Mouse (Mus musculus): ENCODE measurements at regions not wholly inside any gene's neighbourhood (a gene's known extent, or its start where the extent isn't known, plus 50 kb on each side); places are given as distances from the start of the nearest gene placed in this dataset.

DNA sequence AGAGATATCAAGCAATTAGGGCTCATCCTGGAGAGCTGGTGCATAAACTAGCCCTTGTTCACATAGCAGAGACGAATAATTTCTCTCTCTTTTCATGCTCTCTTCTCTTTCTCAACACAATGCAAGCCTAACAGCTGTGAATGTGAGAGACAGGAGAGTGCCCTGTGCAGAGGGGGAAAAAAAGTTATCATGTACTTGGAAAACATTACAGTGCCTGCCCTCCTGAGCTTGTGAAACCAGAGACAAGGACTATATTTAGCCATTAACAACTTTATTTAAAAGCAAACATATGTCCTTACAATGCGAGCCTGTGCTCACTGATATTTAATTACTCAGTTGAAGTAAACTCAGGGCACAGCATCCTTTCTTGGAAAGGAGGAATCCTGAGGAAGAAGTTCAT is 543.8 kb upstream of the Tenm3 start:
- Histone ChIP-seq H3K27ac (ENCODE audit: low read depth, low read length) (no peak overlapping the region), H3K36me3 (ENCODE audit: insufficient read depth, low read length) (no peaks in the 10 kb centered on the region), H3K9ac (replicated peaks; ENCODE audit: low read length, poor library complexity, severe bottlenecking) (no peak overlapping the region), H3K4me3 (ENCODE audit: low read depth, low read length) (no peak overlapping the region), H3K27me3 (ENCODE audit: insufficient read depth, low read length) (no peaks in the 10 kb centered on the region), H3K9me3 (ENCODE audit: low read length) (no peaks in the 10 kb centered on the region), H3K4me2 (ENCODE audit: low read depth, low read length, poor library complexity, severe bottlenecking) (no peak overlapping the region), H3K4me1 (ENCODE audit: insufficient read depth, low read length) (no peaks in the 10 kb centered on the region)
- ATAC-seq (ENCODE audit: low FRiP score) (no peak), DNase-seq (ENCODE audit: low spot score) (no peak)
- no peak for TF ChIP-seq CTCF (IDR thresholded peaks at IDR 0.05)
- 59% methylated on average over 2 of the region's 2 CpGs for WGBS

DNA sequence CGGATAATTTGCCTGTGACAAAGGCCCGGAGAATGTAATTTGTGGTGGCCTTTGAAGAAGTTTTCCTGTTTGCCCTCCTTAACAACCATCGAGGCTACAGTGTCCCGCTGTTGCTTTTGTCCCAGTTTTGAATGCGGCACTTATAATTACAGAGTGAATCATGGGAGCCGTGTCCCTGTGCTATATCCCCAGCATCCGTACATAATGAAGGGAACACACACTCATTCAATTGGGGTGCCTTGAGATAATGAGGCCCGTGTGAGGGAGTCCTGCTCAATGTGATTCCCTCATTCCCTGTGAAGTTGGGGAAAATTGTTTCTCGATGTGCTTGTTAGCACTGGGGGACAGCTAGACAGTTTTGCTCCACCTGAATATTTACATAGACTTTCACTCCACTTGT is 528.9 kb upstream of the Tenm3 start:
- no peak overlapping the region for H3K27ac ChIP-seq (ENCODE audit: low read depth, low read length)
- H3K9ac ChIP-seq (replicated peaks; ENCODE audit: low read length, poor library complexity, severe bottlenecking), result no peak overlapping the region
- TF ChIP-seq CTCF (IDR thresholded peaks at IDR 0.05), result no peak
- ATAC-seq (ENCODE audit: low FRiP score), result no peak
- no peaks in the 10 kb centered on the region for H3K36me3 ChIP-seq (ENCODE audit: insufficient read depth, low read length)
- H3K9me3 ChIP-seq (ENCODE audit: low read length), result no peaks in the 10 kb centered on the region
- no peaks in the 10 kb centered on the region for H3K27me3 ChIP-seq (ENCODE audit: insufficient read depth, low read length)
- no peak for DNase-seq (ENCODE audit: low spot score)
- WGBS, result 61% methylated on average over 9 of the region's 9 CpGs
- no peaks in the 10 kb centered on the region for H3K4me1 ChIP-seq (ENCODE audit: insufficient read depth, low read length)
- H3K4me2 ChIP-seq (ENCODE audit: low read depth, low read length, poor library complexity, severe bottlenecking), result 0 out of 2 replicates have a peak overlapping the region, but pooled peaks have one; percentile 5
- no peak overlapping the region for H3K4me3 ChIP-seq (ENCODE audit: low read depth, low read length)

DNA sequence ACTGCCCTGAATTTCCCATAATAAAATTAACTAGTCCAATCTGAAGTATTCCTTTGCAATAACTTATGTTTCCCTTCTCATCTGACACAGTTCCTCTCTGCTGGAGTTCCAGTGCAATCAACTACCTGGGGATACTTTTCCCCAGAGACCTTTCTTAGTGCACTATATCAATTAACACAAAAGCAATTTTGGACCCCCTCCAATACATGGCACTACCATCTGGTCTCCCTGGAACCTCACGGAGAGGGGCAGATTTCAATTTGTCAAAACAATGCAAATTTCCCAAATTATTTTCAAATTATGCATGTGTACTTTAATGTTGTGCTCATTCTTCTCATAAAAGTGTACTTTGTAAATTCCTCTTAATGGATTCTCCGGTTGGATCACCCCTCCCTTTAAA is 518.9 kb upstream of the Tenm3 start:
- DNase-seq (ENCODE audit: low spot score), result peak; percentile 17
- Histone ChIP-seq H3K4me3 (ENCODE audit: low read depth, low read length) (no peak overlapping the region), H3K36me3 (ENCODE audit: insufficient read depth, low read length) (no peaks in the 10 kb centered on the region), H3K27me3 (ENCODE audit: insufficient read depth, low read length) (no peaks in the 10 kb centered on the region), H3K9me3 (ENCODE audit: low read length) (no peaks in the 10 kb centered on the region), H3K4me2 (ENCODE audit: low read depth, low read length, poor library complexity, severe bottlenecking) (no peak overlapping the region), H3K4me1 (ENCODE audit: insufficient read depth, low read length) (no peaks in the 10 kb centered on the region), H3K9ac (replicated peaks; ENCODE audit: low read length, poor library complexity, severe bottlenecking) (no peak overlapping the region), H3K27ac (ENCODE audit: low read depth, low read length) (no peak overlapping the region)
- no peak for ATAC-seq (ENCODE audit: low FRiP score)
- WGBS, result 75% methylated on average over 2 of the region's 2 CpGs
- no peak for TF ChIP-seq CTCF (IDR thresholded peaks at IDR 0.05)

DNA sequence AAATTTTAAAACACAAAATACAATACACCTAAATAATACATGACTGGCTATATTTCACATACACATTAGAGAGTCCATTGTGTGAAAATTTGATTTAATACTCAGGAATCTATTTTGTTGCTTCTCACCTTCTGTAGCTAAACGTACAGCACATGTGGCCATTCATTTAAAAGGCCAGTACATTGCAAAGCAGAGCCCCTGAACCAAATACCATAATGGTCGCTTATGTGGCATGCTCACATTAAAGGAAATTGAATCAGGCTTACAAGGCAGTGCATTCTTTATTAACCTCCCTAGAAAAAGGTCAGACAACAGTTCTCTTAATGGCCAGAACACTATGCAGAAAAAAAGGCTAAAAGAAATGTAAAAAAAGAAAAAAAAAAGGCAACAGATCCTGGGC is 517.7 kb upstream of the Tenm3 start:
- H3K4me3 ChIP-seq (ENCODE audit: low read depth, low read length), result no peak overlapping the region
- no peak for TF ChIP-seq CTCF (IDR thresholded peaks at IDR 0.05)
- no peaks in the 10 kb centered on the region for H3K36me3 ChIP-seq (ENCODE audit: insufficient read depth, low read length)
- no peak overlapping the region for H3K4me2 ChIP-seq (ENCODE audit: low read depth, low read length, poor library complexity, severe bottlenecking)
- no peaks in the 10 kb centered on the region for H3K27me3 ChIP-seq (ENCODE audit: insufficient read depth, low read length)
- H3K9me3 ChIP-seq (ENCODE audit: low read length), result no peaks in the 10 kb centered on the region
- WGBS, result 72% methylated on average over 2 of the region's 2 CpGs
- no peak overlapping the region for H3K9ac ChIP-seq (replicated peaks; ENCODE audit: low read length, poor library complexity, severe bottlenecking)
- H3K4me1 ChIP-seq (ENCODE audit: insufficient read depth, low read length), result no peaks in the 10 kb centered on the region
- ATAC-seq (ENCODE audit: low FRiP score) (no peak), DNase-seq (ENCODE audit: low spot score) (no peak)
- H3K27ac ChIP-seq (ENCODE audit: low read depth, low read length), result no peak overlapping the region

DNA sequence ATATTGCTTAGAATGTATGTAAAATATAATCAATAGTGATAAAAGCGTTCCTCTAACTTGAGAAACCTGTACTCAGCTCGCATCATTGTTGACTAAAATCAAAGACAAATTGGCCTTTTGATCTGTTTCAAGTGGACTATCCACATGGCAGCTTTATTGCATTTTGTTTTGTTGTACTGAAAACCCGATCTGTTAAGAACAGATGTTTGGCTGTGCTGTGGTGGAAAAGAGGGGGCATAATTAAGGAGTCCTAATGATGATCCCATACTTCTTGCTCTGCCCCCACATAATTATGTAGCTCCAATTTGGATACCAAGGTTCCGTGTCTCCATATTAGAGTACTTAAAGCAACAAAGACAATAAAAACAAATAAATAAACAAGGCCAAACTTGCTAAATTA is 516.4 kb upstream of the Tenm3 start:
- Histone ChIP-seq H3K27ac (ENCODE audit: low read depth, low read length) (no peak overlapping the region), H3K4me1 (ENCODE audit: insufficient read depth, low read length) (no peaks in the 10 kb centered on the region), H3K4me3 (ENCODE audit: low read depth, low read length) (no peak overlapping the region), H3K9me3 (ENCODE audit: low read length) (no peaks in the 10 kb centered on the region), H3K4me2 (ENCODE audit: low read depth, low read length, poor library complexity, severe bottlenecking) (no peak overlapping the region), H3K36me3 (ENCODE audit: insufficient read depth, low read length) (no peaks in the 10 kb centered on the region), H3K9ac (replicated peaks; ENCODE audit: low read length, poor library complexity, severe bottlenecking) (no peak overlapping the region), H3K27me3 (ENCODE audit: insufficient read depth, low read length) (no peaks in the 10 kb centered on the region)
- 84% methylated on average over 4 of the region's 4 CpGs for WGBS
- no peak for DNase-seq (ENCODE audit: low spot score)
- no peak for ATAC-seq (ENCODE audit: low FRiP score)
- TF ChIP-seq CTCF (IDR thresholded peaks at IDR 0.05), result no peak

DNA sequence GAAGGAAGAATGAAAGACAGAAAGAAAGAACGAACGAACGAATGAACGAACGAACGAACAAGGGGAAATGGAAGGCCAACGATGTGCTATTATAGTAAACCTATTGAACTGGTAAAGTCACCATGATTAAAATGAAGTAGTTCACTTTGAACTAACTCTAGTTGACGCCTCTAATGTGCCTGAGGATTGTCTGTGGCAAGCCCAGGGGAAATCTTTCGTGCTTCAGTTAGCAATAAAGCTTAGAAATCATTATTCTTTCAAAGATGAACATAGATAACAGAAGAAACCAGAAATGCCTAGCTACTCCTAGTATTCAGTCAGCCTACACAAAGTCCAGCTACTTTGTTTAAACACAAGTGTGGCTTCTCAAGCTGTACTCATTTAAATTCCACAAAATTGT is 515.9 kb upstream of the Tenm3 start:
- H3K9me3 ChIP-seq (ENCODE audit: low read length), result no peaks in the 10 kb centered on the region
- DNase-seq (ENCODE audit: low spot score) (no peak), ATAC-seq (ENCODE audit: low FRiP score) (no peak)
- no peak overlapping the region for H3K4me2 ChIP-seq (ENCODE audit: low read depth, low read length, poor library complexity, severe bottlenecking)
- H3K27me3 ChIP-seq (ENCODE audit: insufficient read depth, low read length), result no peaks in the 10 kb centered on the region
- TF ChIP-seq CTCF (IDR thresholded peaks at IDR 0.05), result no peak
- H3K4me3 ChIP-seq (ENCODE audit: low read depth, low read length), result no peak overlapping the region
- H3K9ac ChIP-seq (replicated peaks; ENCODE audit: low read length, poor library complexity, severe bottlenecking), result no peak overlapping the region
- H3K27ac ChIP-seq (ENCODE audit: low read depth, low read length), result no peak overlapping the region
- no peaks in the 10 kb centered on the region for H3K4me1 ChIP-seq (ENCODE audit: insufficient read depth, low read length)
- no peaks in the 10 kb centered on the region for H3K36me3 ChIP-seq (ENCODE audit: insufficient read depth, low read length)
- WGBS, result 76% methylated on average over 9 of the region's 9 CpGs

DNA sequence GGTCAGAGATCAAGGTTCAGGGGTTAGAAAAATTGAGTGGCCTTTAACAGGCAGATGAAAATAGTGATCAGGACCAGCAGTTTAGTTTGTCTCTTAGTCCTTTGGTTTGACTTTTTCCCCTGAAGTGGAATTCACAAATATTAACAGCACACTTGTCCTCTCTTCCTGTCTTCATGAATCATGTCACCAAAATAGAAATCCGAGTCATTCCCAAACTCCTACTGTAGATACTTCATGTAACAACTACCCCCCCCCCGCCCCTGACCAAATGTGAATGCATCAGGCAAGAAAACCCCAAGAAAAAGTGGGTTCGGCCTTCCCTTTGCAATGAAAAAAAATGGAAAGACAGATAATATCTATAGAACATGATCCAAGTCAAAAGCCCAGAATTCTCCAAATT is 504.9 kb upstream of the Tenm3 start:
- WGBS, result 85% methylated on average over 3 of the region's 3 CpGs
- H3K4me3 ChIP-seq (ENCODE audit: low read depth, low read length), result no peak overlapping the region
- H3K4me2 ChIP-seq (ENCODE audit: low read depth, low read length, poor library complexity, severe bottlenecking), result no peak overlapping the region
- H3K27me3 ChIP-seq (ENCODE audit: insufficient read depth, low read length), result no peaks in the 10 kb centered on the region
- no peaks in the 10 kb centered on the region for H3K36me3 ChIP-seq (ENCODE audit: insufficient read depth, low read length)
- H3K9me3 ChIP-seq (ENCODE audit: low read length), result no peaks in the 10 kb centered on the region
- ATAC-seq (ENCODE audit: low FRiP score) (no peak), DNase-seq (ENCODE audit: low spot score) (no peak)
- no peak overlapping the region for H3K27ac ChIP-seq (ENCODE audit: low read depth, low read length)
- no peak overlapping the region for H3K9ac ChIP-seq (replicated peaks; ENCODE audit: low read length, poor library complexity, severe bottlenecking)
- TF ChIP-seq CTCF (IDR thresholded peaks at IDR 0.05), result no peak
- H3K4me1 ChIP-seq (ENCODE audit: insufficient read depth, low read length), result no peaks in the 10 kb centered on the region
